Mouse (Mus musculus): ENCODE data around the gene Fyn. TPM values are rescaled to one million over a fixed set of nuclear protein-coding genes. Genes with fewer than 3 reads are reported as not detected.

Fyn gene
- polyA plus RNA-seq (2012; rRNA removed): 20.6 and 23.3 TPM in 2 replicates

- no peak for DNase-seq (ENCODE audit: low spot score)
These were observed at the start of gene Fyn for GRCm38 (mm10) chr10:39368572-39369135. Fyn (plus strand) TSS chr10:39368855.

DNA sequence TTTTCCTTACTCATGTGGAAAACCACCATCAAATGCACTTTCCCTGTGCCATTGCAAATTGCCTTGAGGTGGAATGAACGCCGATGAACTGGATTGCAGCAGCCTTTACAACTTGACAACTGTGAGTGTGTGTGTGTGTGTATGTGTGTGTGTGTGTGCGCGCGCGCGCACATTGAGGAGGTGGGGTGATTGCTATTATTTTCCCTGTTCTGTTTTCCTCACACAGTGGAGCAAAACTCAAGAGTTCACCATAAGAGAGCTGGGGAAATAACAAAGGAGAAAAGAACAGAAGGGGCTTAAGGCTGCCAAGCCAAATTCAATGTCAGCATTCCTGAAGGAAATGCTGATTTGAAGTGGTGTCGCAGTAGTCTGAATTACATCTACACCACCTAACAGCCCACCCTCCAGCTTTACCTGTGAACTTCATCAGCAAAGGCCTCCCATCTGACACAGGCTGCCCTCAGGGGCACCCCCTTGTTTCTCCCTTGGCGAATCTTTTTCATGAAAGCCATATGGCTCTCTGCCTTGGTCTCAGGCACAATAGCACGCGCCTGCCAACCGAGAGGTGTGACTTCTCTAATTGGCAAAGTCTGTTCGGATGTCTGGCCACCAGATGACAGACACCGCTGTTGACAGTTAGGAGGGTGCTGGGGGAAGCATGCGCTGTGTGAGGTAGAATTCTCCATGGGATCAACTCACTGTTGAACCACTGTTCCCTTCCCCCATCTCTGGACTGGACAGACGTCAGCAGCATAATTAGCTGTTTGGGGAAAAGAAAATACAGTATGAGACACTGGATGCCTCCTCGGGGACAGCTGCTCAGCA, 47.6 kb upstream of the Fyn start:
- DNase-seq (ENCODE audit: low spot score): no peak

DNA sequence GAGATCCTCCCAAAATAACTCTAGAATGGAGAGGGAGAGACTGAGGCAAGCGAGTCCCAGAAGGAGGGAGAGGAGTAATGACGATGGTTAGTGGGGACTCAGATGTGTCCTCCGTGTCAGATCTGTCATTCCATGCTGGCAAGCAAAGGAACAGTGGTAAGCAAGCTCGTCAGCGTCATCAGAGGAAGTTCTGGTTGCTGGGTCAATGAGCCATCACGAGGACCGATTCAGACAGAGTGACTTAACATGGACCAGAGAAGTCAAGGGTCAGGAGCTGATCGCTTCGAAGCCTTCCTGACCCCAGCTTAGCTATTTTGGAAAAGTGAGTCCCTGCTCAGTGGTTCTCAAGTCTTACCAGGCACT, 47.1 kb upstream of the Fyn start:
- no peak for DNase-seq (ENCODE audit: low spot score)

GRCm38 (mm10) chr10:39322143-39322542, 46.5 kb upstream of the Fyn start:
- no peak for DNase-seq (ENCODE audit: low spot score)

DNA sequence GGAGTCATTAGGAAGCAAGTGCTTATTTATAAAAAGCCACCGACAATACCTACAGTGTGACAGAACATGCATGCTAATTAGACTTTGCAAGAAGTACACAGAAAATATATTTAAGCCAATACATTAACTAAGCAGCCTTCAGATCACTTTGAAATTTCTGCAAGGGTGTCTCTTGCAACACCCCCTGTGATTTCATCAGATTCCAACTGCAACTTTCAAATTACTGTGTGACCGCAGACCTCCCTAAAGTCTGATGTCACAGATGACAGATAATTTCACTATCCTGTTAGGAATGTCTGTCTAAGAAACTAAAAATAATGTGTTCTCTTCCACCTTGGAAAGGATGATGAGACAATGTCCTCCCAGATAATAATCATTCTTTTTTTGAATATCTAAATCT, 44.4 kb upstream of the Fyn start:
- no peak for DNase-seq (ENCODE audit: low spot score)

GRCm38 (mm10) chr10:39328661-39329060, 40.0 kb upstream of the Fyn start:
- no peak for DNase-seq (ENCODE audit: low spot score)

GRCm38 (mm10) chr10:39334320-39334719, 34.3 kb upstream of the Fyn start:
- no peak for DNase-seq (ENCODE audit: low spot score)

GRCm38 (mm10) chr10:39335880-39336279, 32.8 kb upstream of the Fyn start:
- no peak for DNase-seq (ENCODE audit: low spot score)

DNA sequence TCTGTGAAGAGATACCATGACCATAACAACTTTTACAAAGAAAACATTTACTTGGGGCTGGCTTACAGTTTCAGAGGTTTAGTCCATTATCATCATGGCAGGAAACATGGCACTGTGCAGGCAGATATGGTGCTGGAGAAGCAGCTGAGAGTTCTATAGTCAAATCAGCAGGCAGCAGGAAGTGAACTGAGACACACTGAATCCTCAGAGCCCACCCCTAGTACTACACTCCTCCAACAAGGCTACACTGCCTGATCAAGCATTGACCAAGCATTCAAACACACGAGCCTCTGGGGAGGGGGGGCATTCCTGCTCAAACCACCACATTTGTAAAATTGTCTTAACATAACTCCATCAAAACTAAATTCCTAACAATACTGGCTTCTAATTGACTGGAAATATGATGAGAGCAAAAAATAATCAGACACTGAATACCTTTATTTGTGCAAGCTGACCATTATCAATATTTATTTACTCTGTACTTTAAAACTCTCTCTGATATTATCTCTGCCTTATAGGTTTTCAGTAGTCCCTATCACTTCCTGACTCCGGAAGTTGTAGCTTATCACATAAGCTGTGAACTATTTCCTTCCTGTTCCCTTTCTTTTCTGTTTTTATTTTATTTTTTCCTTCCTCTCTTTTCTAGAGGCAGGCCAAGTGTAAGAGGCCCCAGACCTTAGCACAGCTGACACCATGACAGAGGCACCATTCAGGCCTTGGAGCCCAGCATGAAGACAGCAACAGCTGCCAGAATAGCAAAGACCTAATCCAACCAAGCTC, 29.3 kb upstream of the Fyn start:
- no peak for DNase-seq (ENCODE audit: low spot score)

GRCm38 (mm10) chr10:39339969-39340236, 28.8 kb upstream of the Fyn start:
- no peak for DNase-seq (ENCODE audit: low spot score)

DNA sequence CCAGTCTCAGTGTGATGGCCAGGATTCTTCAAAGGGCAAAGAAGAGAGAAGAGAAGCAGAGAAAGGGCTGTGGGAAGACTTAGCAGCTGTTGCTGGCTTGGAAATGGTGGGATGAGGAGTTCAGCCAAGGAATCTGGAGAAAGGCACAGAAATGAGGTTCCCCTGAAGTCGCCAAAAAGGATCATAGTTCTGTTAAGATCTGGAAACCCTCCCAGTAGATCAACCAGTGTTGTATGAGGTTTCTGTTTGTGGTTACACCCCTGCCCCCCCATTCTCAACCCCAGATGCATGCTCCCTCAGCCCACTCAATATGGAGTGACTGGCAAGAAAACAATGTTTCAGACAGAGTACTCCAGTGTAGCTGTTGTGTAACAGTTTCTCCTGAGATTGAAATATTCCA, 25.1 kb upstream of the Fyn start:
- DNase-seq (ENCODE audit: low spot score): no peak

GRCm38 (mm10) chr10:39345921-39346320, 22.7 kb upstream of the Fyn start:
- no peak for DNase-seq (ENCODE audit: low spot score)

DNA sequence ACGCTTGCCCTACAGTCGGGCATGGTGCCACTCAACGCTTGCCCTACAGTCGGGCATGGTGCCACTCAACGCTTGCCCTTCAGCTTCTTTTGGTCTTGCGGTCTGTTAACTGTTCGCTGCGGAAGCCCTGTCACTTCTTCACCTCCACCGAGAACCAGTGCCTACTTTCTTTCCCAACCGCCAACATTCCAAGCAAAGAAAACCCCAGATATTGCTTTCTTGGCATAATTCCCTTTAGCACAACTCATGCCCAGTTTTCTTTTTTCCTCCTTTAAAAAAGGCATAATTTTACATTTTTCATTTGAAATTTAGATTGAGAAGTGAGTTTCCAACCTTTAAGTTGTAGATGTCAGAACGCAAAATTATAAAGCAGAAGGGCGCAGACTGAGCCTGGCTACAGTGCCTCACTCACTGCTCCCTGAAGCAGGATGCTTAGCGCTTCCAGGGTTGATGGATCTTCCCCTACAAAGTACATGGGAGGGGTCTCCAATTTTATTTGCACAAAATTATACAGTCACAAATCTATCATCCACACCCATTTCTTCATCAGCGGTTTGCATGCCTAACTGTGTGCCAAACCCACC, 18.8 kb upstream of the Fyn start:
- no peak for DNase-seq (ENCODE audit: low spot score)

- no peak for DNase-seq (ENCODE audit: low spot score)
These were observed 4.5 kb upstream of the Fyn start for GRCm38 (mm10) chr10:39364196-39364595.

GRCm38 (mm10) chr10:39369502-39369931, 862 bp downstream of the Fyn start:
- DNase-seq (ENCODE audit: low spot score): peak; percentile 74

GRCm38 (mm10) chr10:39369977-39370785, 1.5 kb downstream of the Fyn start:
- no peak for DNase-seq (ENCODE audit: low spot score)

- no peak for DNase-seq (ENCODE audit: low spot score)
These were observed 2.1 kb downstream of the Fyn start for GRCm38 (mm10) chr10:39370786-39371221.

DNA sequence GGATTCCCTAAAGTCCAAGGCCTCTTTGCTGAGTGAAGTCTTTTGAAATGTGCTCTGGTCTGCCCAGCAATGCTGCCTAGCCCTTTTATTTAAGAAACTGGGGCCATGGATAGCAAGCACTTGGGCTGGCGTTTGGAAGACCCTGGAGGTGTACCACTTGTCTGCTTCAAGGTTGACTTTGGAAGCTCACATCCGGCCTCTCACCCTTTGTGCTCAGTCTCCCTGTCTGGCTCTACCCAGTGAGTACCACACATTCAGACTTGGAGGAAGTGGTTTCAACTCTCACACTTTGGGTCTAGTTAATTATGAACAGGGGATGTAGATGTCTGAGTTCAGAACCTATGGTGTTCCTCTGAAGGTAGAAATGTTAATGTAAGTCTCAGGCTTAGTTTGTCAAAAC, 2.8 kb downstream of the Fyn start:
- DNase-seq (ENCODE audit: low spot score): no peak

DNA sequence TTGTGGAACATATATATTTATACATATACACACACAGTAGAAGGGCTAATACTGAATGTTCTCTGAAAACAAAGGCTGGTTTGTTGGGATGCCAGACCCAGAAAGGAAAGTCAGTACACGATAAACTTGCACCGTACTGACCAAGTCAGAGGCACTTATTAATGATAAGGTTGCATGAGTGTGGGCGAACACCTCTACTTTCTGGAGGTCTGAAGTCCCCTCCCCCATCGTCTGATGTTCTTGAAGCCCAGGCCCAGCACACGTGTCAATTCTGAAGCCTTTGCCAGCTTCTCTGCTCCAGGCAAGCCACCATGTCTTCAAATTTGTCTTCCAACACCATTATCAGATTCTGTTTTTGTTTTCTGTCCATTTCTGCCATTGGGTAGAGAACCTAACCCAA, 3.3 kb downstream of the Fyn start:
- no peak for DNase-seq (ENCODE audit: low spot score)

- no peak for DNase-seq (ENCODE audit: low spot score)
These were observed 8.0 kb downstream of the Fyn start for GRCm38 (mm10) chr10:39376676-39377075.

GRCm38 (mm10) chr10:39377219-39377618, 8.6 kb downstream of the Fyn start:
- DNase-seq (ENCODE audit: low spot score): no peak
